Mouse (Mus musculus) adipocyte (in vitro differentiated cells): ENCODE data around the gene 1700025F22Rik.
"Not testable (repeated sequence)": the region's sequence is repeated elsewhere in the genome, so short reads cannot be mapped to it uniquely, and the experiment has no call there.

Experiments
- DNase-seq: peaks from one replicate; pipeline ENCODE4 v3.0.0-alpha.2; 2016; ENCODE audit warnings: low spot score

Gene 1700025F22Rik

DNA sequence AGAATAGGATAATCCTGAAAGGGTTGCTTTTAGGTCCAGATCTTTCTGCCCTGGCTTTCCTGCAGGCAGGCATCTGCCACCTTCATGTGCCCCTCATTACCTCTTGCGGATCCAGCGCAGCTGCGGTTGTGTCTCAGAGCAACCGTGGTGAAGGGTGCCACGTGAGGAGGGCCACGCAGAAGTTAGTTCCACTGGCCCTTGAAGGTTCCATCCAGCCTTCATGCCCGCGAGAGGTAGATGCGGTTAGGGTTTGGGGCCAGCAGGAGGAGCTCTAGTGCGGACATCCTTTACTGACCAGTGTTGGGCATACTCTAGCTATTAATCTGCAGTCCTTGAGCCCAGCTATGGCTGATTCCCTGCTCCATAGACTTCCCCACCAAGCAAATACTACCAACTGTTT lies at the start of gene 1700025F22Rik:
Gene 1700025F22Rik, minus strand, starts transcription at position 149 of the 400 bp plus-strand sequence.
- no peak for DNase-seq

DNA sequence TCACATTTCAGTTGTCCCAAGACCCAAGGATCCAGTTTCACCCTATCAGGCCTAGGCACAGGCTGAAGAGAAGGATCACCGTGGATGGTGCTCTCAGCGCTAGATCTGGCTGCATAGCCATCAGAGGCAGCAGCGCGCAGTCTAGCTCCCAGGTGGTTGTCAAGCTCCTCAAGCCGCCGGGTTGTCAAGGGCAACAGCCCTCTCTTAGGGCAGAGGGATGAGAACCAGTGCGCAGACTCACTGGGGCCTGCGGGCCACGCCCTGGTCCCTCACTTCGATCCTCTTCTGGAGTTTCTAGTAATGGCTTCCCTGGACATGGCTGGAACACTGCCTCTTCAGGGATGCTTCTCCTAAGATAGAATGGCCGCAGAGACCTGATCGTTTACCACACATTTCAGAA lies 31.4 kb upstream of the 1700025F22Rik start, which contains the start of gene Ms4a13:
Gene Ms4a13, minus strand, starts transcription at position 192 of the 400 bp plus-strand sequence.
- DNase-seq = no peak

DNA sequence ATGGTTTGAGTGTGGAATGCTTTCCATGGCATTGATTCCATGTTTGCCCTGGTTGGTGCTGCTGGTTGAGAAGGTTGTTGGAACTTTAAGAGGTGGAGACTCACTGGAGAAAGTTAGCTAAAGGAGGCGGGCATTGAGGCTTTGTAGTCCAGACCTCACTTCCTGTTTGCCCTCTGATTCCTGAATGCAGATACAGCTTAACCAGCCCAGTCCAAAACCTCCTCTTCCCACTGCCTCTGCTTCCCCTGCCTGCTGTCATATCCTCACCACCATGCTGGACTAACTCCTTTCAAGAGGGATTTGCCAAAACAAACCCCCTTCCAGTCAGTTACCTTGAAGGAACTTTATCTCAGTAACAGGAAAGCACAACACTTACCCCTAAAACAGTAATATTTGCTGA lies 27.4 kb upstream of the 1700025F22Rik start:
- DNase-seq = no peak

DNA sequence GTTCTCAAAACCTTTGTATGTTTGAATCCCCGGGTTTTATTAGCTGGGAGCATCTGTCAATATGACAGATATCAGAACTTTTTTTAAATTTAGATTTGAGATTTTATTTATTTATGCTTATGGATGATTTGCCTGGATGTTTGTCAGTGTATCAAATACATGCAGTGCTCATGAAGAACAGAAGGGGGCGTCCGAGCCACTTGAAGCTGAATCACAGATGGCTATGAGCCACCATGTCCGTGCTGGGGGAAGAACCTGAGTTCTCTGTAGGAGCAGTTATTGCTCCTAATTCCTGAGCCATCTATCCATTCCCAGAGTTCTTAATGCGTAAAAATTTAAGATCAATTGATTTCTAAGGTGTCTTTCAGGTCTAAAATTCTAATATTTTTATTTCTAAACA lies 19.0 kb upstream of the 1700025F22Rik start:
- no peak for DNase-seq

DNA sequence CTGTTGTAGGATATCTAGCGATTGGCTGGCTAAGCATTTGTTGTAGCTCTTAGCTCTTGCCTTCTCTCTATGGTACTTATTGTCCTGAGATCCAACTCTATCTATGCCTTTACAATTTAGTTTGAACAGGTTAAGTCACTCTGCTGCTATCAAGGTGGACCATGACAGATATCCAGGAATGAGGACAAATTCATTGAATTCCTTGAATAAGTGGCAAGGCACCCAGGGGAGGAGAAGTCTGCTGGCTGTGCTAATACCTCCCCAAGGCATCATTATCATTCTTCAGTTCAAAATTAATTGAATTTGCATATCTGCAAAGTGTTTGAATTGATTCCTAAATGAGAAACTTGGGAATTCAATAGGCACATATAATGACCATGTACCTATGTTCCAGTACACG lies 12.3 kb upstream of the 1700025F22Rik start:
- DNase-seq = no peak

DNA sequence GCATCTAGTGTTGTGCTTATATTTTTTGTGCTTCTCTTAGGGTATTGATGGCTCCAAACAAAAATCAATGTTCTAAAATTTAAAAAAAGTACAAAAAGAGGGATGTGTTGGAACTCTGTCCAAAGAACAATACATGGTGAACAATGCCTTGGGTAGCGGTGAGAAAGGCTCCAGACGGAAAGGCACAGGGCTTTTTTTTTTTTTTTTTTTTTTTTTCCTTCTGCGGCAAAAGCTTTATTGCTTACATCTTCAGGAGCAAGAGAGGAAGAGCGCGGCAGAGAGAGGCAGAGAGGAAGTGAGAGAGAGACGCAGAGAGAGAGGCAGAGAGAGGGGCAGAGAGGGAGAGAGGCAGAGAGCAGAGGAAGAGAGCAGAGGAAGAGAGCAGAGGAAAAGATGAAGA lies 7.2 kb downstream of the 1700025F22Rik start:
- not testable (repeated sequence) for DNase-seq

DNA sequence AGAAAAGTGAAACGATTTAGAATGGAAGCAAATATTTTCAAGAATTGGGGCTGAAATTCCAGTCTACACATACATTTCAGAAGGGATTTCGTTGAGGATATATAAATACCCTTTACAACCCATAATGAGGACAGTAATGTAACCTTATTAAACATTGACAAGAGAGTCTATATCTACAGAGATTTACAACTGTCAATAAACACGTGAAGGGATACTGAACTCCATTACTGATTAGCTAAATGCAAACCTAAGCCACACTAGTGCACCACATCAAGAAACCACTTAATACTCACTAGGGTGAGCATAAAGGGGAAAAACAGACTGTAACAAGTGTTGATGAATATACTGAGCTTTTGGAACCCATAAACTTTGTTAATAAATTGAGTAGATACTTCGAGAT lies 29.8 kb downstream of the 1700025F22Rik start:
- no peak for DNase-seq

DNA sequence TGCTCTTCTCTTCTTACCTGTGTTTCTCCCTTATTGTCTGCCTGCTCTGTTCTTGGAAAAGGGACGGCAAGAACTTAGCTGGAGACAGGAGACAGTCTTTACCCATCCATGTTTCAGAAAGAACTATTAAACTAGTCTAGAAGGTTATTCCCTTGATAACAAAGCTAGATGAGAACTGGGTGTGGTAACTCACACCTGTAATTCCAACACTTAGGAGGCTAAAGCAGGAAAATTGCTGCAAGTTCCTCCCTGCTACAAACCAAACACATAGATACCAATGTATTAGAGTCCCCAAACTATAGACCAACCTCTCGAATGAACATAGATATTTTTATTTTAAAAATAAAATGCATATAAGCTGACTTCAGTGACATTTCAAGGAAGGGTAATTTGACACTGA lies 30.3 kb downstream of the 1700025F22Rik start:
- no peak for DNase-seq

DNA sequence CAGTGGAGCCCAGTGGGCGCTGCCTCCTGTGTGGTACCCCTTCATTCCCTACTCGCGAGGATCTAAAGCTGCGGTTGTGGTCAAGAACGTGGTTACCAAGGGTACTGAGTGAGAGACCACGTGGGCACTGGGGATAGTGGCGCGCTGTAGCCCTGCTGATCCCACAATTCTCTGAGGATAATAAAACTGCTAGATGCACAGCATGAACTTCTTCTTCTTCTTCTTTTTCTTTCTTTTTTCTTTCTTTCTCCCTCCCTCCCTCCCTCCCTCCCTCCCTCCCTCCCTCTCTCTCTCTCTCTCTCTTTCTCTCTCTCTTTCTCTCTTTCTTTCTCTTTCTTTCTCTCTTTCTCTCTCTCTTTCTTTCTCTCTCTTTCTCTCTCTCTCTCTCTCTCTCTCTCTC lies 34.3 kb downstream of the 1700025F22Rik start, which contains the start of gene 1700017D01Rik:
Gene 1700017D01Rik, minus strand, starts transcription at position 101 of the 400 bp plus-strand sequence.
- not testable (repeated sequence) for DNase-seq

DNA sequence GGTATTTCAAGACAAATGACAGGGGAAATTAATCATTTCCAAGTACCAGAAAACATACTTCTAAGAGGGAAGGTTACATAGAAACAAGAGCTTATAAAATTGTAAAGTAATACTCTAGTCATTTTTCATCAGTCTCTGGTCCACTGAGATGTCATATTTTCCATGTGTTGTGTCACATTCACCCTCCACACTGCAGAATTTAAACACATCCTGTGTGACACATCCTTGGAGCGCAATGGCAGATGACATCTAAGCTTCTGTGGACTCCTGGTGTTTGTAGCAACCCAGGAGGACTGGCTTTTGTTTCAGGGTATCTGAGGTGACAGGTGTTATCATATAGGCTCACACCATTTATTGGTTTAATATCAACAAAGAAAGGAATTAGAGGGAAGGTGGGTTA lies 35.4 kb downstream of the 1700025F22Rik start:
- no peak for DNase-seq

DNA sequence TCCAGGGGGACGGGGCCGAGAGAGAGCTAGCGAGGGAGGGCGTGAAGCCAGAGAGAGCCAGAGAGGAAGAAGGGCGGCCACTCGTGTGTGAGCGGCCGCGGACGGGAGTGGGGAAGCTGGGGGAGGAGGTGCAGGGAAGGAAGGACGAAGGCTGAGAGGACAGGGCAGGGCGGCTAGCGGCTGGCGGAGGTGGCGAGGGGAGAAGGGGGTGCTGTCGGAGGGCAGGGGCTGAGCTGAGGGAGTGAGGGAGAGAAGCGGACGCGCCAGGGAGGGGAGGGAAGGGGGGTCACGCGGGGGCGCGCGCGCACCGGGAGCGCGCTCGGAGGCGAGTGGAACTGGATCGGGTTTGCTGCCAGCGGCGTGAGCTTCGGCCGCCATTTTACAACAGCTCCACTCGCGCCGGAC lies 44.1 kb downstream of the 1700025F22Rik start:
- DNase-seq = not testable (repeated sequence)

DNA sequence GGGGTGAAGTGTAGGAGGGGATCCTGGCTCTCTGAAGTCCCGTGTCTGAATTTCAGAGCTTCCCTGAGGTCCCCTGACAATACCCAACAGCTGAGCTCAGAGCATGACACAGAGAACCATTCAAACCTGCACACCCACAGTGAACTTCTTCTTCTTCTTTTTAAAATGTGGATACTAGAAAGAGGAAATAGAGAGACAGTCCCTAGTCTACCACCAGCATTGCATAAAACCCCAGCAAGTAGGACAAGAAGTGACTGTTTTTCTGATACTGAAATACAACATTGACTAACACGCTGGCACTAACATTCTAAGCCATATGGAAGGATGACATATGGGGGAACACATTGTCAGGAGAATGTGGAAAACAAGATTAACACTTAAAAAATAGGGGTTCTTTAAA lies 45.8 kb downstream of the 1700025F22Rik start:
- no peak for DNase-seq

DNA sequence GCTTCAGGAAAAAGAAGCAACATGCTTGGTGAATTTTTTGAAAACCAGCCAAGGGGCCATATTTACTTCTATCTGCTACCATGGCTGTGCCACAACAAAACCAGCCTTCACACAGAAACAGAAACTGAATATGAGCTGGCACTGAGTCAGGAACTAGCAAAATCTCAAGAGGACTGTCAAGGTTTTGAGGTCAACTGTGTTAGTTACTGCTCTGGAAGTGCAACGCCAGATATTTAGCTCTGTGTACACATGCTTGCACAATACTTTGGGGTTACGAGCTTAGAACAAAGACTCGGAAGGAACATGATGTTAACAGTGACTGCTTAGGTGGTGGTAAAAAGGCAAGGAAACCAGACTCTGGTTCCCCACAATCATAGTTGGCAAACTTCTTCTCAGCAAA lies 57.4 kb downstream of the 1700025F22Rik start:
- DNase-seq = peak; percentile 80

DNA sequence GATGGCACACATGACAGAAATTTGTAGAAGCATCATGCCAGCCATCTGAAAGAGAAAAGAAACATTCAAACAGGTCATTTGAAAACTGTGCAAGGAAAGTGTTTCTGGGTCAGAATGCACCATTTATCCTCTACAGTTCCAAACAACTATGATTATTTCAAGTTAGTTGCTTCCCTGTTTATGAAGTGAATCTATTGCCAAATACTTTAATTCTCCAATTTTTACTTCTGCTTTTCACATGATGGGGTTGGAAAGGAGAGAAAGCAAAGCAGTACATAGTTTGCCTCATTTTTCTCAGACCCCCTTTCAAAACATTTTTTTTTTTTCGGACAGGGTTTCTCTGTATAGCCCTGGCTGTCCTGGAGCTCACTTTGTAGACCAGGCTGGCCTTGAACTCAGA lies 63.2 kb downstream of the 1700025F22Rik start:
- no peak for DNase-seq

DNA sequence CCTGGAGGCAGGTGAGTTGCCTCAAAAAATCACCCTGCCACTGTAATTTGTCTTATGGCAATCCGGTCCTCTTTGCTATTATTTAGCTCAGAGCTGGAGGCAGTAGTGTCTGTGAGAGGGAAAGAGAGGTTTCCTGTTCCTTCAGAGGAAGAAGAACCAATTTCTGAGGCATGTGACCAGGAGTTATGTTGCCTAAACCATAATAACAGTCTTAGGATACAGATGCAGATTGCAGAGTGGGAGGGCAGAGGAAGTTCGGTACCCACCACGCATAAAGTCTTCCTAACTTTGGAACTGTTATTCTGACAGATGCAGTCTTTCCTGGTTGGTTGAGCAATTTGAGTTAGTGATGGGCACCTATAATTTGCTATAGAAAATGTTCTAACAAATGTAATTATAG lies 66.7 kb downstream of the 1700025F22Rik start:
- DNase-seq = no peak

DNA sequence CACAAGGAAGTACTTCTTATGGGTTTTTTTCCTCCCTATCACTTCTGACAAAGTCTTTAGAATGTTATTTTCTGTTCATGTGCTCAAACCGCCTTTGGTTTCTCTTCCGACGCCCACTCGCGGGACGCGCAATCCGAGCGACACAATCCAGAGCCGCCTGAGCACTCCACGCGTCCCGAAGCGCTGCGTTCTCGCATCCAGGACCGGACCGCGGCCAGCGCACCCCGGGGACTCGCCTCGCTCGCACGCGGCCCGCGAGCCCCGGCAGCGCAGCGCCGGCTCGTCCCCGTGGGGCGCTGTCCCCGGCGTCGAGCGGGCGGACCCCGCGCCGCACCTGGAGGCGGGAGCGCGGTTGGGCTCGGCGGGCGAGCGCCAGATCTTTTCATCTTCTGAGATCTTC lies 73.0 kb downstream of the 1700025F22Rik start:
- not testable (repeated sequence) for DNase-seq
